Mouse (Mus musculus) cerebellum, adult 2 months (tissue): ENCODE data around the gene Spta1. TPM values are rescaled to one million over a fixed set of nuclear protein-coding genes. Genes with fewer than 3 reads are reported as not detected.

Experiments used
- DNase-seq, 2 experiments: peaks; one replicate each; pipeline ENCODE4 v3.0.0; 2021
- H3K27ac ChIP-seq: fragments of 200-500 bp; 2 replicates; pipeline ENCODE4 v1.5.1; 2012; ENCODE audit warnings: low read length, control low read depth, inconsistent platforms; ENCODE audit not compliant: insufficient read depth
- H3K27me3 ChIP-seq: fragments of 200-500 bp; 2 replicates; pipeline ENCODE4 v1.6.1; 2012; ENCODE audit warnings: inconsistent platforms, mild to moderate bottlenecking, low read length, moderate library complexity; ENCODE audit not compliant: control insufficient read depth, insufficient read depth
- H3K4me1 ChIP-seq: fragments of 200-500 bp; 2 replicates; pipeline ENCODE4 v1.6.1; 2011; ENCODE audit warnings: low read length; ENCODE audit not compliant: control insufficient read depth, insufficient read depth
- H3K4me3 ChIP-seq: fragments of 200-500 bp; replicated peaks from 2 replicates; pipeline ENCODE3; 2011; ENCODE audit warnings: mild to moderate bottlenecking, low read depth, low read length, control low read depth; ENCODE audit not compliant: insufficient read depth
- CTCF ChIP-seq: fragments of 200-500 bp; IDR thresholded peaks from 2 replicates; pipeline ENCODE4 v1.5.1; 2011; ENCODE audit warnings: low read depth, mild to moderate bottlenecking, control low read depth, low read length, moderate library complexity, borderline replicate concordance; ENCODE audit not compliant: insufficient read depth
- POLR2A ChIP-seq: fragments of 200-500 bp; IDR thresholded peaks from 2 replicates; pipeline ENCODE4 v1.6.1; 2011; ENCODE audit warnings: low read length, control low read depth, borderline replicate concordance; ENCODE audit not compliant: insufficient read depth
- WGBS: fragments of 180-500 bp; shearing (Covaris S2); methylation state at CpG from one replicate; pipeline ENCODE4 v1.1.7; 2018; 5-methylcytosine and 5-hydroxymethylcytosine counted together
- polyA plus RNA-seq: library from polyadenylated mRNA; depleted of rRNA; stranded (reverse); fragments of >200 nt; gene quantifications from 2 replicates; pipeline ENCODE4 v1.2.3, GENCODE M21; 2012

Spta1 gene
- polyA plus RNA-seq, 1 experiment = 0.03 TPM

DNA sequence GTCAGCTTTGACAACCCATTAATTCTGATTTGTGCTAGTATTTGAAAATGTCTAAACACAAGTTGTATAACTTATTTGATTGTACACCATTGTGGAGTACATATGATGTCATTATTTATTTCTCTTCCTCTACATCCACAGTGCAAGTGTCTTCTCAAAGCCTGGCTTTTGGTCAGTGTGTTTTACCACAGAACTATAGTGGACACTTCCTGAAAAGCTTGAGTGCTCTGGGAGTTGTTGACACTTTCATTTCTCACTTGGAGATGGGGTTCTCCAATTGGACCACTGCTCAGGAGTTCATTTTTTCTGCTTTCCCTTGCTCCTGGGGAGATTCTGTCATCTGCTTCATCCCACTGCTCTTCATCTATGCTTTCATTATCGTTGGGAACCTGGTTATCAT, 14.1 kb upstream of the Spta1 start:
- WGBS = 77% methylated on average over 1 of the region's 1 CpGs
- no peak for TF ChIP-seq POLR2A
- no peak for TF ChIP-seq CTCF

DNA sequence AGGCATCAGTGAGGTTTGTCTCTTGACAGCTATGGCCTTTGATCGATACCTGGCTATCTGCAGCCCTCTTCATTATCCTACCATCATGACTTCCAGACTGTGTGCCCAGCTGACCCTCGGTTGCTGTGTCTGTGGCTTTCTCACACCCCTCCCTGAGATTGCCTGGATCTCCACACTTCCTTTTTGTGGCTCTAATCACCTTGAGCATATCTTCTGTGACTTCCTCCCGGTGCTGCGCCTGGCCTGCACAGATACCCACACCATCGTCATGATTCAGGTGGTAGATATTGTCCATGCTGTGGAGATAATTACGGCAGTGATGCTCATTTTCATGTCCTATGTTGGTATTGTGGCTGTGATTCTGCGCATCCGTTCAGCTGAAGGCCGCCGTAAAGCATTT, 13.5 kb upstream of the Spta1 start:
- Histone ChIP-seq H3K27ac (no peak overlapping the region), H3K4me1 (no peaks in the 10 kb centered on the region), H3K4me3 (no peak overlapping the region), H3K27me3 (no peaks in the 10 kb centered on the region)
- 94% methylated on average over 10 of the region's 10 CpGs for WGBS
- DNase-seq = no peak
- TF ChIP-seq POLR2A = no peak
- no peak for TF ChIP-seq CTCF

More for the DNA sequence above, 14.1 kb upstream of the Spta1 start:
- Histone ChIP-seq H3K4me1 (no peaks in the 10 kb centered on the region), H3K27me3 (no peaks in the 10 kb centered on the region), H3K27ac (no peak overlapping the region), H3K4me3 (no peak overlapping the region)
- no peak for DNase-seq

DNA sequence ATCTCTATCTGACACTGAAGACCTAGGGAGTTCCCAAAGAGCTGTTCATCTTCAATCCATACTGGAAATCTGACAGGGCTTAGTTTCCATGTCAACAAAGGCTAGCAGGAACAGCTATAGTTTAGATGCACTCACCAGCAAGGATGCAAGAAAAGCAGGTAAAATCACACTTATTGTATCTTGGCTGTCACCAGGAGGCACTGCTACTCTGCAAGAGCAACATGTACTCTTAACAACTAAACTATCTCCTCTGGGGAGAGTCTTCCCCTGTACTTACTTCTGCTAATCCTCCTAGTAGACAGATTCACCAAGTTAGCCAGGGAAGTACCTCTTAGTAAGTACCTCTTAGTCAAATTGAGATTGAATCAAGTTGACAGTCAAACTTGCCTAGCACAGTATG, 3.6 kb upstream of the Spta1 start:
- Histone ChIP-seq H3K27ac (no peak overlapping the region), H3K4me1 (no peaks in the 10 kb centered on the region), H3K27me3 (no peaks in the 10 kb centered on the region), H3K4me3 (no peak overlapping the region)
- DNase-seq = no peak
- no peak for TF ChIP-seq CTCF
- no peak for TF ChIP-seq POLR2A

DNA sequence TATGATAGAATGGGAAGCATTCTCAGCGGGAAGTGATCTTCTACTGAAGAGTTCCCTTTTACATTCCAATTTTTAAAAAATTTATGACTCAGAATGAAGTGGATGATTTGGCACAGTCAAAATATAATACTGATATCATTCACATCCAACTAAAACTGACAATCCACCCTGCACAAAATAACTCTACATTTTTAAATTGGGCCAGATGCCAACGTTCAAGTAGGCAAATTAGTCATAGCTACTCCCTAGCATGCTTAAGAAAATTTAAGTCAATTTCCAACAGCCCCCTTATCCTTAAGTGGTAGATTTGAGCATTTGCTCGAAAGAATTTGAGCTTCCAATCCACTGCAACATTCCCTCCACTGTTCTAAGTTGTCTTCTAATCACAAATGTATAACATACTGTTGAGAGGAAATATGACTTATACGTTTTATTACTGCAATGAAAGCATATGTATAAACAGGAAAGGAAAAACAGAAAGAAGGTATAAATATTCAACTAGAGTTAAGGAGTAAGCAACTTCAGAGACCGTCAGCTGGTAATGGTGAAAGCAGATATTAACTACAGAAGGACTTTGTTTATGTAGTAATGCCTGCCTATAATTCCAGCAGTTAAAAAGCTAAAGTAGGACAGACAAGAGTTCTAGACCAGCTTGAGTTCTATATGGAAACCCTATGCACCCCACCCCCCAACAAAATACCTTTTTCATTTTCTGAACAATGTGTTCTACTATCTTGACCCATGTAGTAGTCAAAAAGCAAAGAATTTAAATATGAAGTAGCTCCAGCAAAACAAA, 1.7 kb upstream of the Spta1 start:
- no peak overlapping the region for H3K27ac ChIP-seq
- H3K27me3 ChIP-seq = no peaks in the 10 kb centered on the region
- 83% methylated on average over 5 of the region's 5 CpGs for WGBS
- H3K4me3 ChIP-seq = no peak overlapping the region
- no peak for TF ChIP-seq CTCF
- no peak for TF ChIP-seq POLR2A
- DNase-seq = no peak
- H3K4me1 ChIP-seq = no peaks in the 10 kb centered on the region

DNA sequence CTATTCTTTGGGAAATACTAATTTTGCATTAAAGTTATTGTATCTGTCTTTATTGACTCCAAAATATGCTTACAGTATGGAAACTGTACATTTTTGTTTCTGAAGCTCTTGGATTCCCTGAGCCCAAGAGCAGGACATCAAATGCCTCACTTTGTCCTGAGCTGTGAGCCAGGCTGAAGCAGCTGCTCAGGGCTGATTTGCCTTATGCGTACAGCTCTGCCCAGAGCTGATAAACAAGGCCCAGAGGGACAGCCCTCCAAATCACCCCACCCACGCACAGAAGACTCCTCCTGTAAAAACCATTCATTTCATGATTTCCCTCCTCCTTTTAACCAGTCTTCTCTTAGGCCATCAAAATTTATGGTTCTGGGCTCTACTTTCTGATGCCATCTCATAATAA, 1.0 kb upstream of the Spta1 start:
- no peak overlapping the region for H3K27ac ChIP-seq
- no peaks in the 10 kb centered on the region for H3K4me1 ChIP-seq
- no peak overlapping the region for H3K4me3 ChIP-seq
- no peak for DNase-seq
- no peaks in the 10 kb centered on the region for H3K27me3 ChIP-seq
- TF ChIP-seq POLR2A (no peak), CTCF (no peak)
- WGBS = 50% methylated on average over 2 of the region's 2 CpGs

DNA sequence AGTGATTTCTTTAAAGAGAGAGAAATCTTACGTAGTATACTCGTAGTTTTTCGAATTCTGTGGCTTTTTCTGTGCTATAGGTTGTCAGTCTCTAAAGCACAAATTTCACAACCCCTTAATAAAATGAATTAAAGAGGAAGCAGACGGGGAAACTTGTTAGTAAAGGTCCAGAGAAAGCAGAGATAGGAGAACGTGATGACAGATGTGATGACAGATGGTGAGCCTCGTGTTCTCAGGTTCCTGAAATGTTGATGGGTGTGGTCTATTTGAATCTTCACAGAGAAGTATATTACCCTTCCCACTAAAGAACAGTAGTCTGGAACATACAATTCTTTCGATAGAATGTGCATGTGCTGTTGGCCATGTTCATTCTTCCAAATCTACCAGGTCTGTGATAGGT, 32.1 kb downstream of the Spta1 start:
- Histone ChIP-seq H3K4me1 (no peaks in the 10 kb centered on the region), H3K27ac (no peak overlapping the region), H3K27me3 (no peaks in the 10 kb centered on the region), H3K4me3 (no peak overlapping the region)
- no peak for DNase-seq
- no peak for TF ChIP-seq CTCF
- TF ChIP-seq POLR2A = no peak
- WGBS = 62% methylated on average over 7 of the region's 7 CpGs

DNA sequence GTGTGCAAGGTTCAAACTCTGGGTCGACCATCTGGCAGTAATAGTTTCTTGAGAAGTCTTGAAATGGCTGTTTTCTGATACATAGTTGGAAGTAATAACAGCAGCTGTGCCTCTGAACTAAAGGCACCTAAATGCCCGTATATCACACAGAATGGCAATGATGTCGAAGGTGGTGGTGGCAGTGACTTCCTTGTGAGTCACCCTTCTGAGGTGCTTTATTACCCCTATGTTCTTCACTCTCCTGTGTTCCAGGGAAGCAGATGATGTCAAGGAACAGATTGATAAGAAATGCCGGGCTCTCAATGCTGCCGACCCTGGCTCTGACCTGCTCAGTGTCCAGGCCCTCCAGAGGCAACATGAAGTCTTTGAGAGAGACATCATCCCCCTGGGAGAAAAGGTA, 39.7 kb downstream of the Spta1 start:
- no peak overlapping the region for H3K4me3 ChIP-seq
- no peak for TF ChIP-seq CTCF
- TF ChIP-seq POLR2A = no peak
- H3K4me1 ChIP-seq = no peaks in the 10 kb centered on the region
- no peak for DNase-seq
- H3K27ac ChIP-seq = no peak overlapping the region
- 90% methylated on average over 5 of the region's 5 CpGs for WGBS
- no peaks in the 10 kb centered on the region for H3K27me3 ChIP-seq

DNA sequence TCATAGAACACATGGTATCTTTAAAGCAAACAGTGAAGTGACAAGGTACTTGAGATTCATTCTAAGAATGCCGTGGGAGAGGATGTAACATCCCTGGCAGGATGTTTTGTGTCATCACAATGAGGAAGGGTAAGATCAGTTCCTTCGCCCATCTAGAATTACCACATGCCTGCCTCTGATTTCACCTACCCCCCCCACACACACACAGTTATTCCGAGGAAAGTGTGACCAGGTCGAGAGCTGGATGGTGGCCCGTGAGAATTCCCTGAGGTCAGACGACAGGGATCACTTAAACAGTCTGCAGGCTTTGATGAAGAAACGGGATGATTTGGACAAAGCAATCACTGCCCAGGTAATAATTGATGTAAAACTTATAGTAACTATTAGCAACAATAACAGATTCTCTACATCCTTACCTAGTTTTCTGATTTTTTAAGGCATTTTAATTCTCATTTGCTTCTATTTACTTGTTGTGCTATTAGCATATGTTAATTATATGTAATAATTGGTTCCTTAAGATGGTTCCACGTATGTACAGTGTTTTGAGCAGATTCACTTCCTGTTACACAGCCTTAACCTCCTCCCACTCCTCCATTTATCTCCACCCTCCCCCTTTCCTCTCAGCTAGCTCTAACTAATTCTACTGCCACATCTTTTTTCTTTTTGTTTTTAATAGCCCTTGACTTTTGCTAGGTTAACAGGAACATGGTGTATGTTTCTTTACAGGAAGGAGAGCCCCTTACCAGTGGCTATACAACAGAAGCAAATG, 42.9 kb downstream of the Spta1 start:
- DNase-seq = no peak
- TF ChIP-seq POLR2A (no peak), CTCF (no peak)
- Histone ChIP-seq H3K4me3 (no peak overlapping the region), H3K4me1 (no peaks in the 10 kb centered on the region), H3K27me3 (no peaks in the 10 kb centered on the region), H3K27ac (no peak overlapping the region)
- 73% methylated on average over 8 of the region's 8 CpGs for WGBS
